Mouse (Mus musculus): Measurements from ENCODE around the gene Ppp2r1a. TPM values are rescaled to one million over a fixed set of nuclear protein-coding genes. Genes with fewer than 3 reads are reported as not detected.

Ppp2r1a gene
- polyA plus RNA-seq (2014; fragmentation: Nextera tagmentation; extraction: Ambion mirVana) = 369 and 372 TPM in 2 replicates

DNA sequence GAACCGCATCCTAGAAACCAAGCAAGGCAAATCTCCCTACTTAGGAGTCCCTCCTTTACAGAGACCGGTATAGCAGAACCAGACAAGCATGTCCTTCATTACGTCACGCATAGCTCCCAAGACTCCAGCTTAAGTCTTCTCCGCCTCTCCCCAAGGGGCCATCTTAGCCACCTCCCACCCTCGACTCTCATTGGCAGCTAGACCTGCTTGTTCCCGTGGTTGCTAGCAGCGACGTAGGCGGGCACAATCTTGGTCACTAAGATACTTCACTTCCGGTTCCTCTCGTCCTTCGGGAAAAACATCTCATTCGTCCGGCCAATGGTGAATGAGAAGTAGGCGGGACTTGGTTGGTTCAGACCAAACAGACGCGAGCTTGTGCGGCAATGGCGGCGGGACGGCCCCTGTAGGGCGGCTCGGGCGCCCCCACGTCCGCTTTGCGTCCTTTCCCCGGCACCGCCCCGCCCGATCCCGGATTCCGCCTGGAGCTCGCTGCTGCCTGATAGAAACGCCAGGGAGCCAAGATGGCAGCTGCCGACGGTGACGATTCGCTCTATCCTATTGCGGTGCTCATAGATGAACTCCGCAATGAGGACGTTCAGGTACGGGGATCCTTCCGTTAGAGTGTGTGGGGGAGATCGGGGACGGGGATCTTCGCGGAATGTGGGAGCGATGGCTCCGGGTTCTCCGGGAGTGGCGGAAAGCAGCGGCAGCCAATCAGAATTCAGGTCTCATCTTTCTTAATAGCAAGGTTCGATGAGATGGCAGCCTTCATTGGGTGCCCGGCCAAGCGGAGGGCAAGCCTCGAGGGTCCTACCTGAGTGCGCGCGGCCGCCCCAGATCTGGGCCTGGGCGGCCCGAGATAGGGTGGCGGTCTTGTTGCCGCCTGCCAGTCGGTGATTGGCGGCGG is at the start of gene Ppp2r1a:
Gene Ppp2r1a, plus strand, starts transcription at position 327 of the 907 bp plus-strand sequence.
- Histone ChIP-seq H3K36me3 (ENCODE audit: control insufficient read depth, insufficient read depth, low read length) (no peaks in the 10 kb centered on the region), H3K9me3 (ENCODE audit: control insufficient read depth, low read length) (no peaks in the 10 kb centered on the region), H3K4me2 (ENCODE audit: low read length) (peak within 1 kb of the TSS; percentile 82), H3K4me3 (ENCODE audit: control insufficient read depth in 1 of 2, insufficient read depth in 1 of 2, low read depth in 1 of 2, low read length in 2 of 2) (peak within 1 kb of the TSS; percentile 62 to 75), H3K9ac (ENCODE audit: low read length) (peak within 1 kb of the TSS; percentile 80), H3K4me1 (ENCODE audit: control insufficient read depth in 2 of 2, insufficient read depth in 2 of 2, low read length in 2 of 2) (peaks cover 0 to 37% of the 10 kb centered on the region in 2 experiments; a peak in 2 of 4 replicates), H3K27ac (replicated peaks in 1 of 2; ENCODE audit: control insufficient read depth in 1 of 2, insufficient read depth in 1 of 2, low read depth in 2 of 2, low read length in 2 of 2) (peak within 1 kb of the TSS; percentile 93 to 96), H3K27me3 (ENCODE audit: control insufficient read depth, insufficient read depth, low read length) (no peaks in the 10 kb centered on the region)
- peak; percentile 98 for ATAC-seq (ENCODE audit: insufficient number of reproducible peaks, insufficient read depth, low FRiP score, low read depth)
- WGBS = under 1% methylated on average over 69 of the region's 69 CpGs

GRCm38 (mm10) chr17:20904991-20905390 is 40.1 kb upstream of the Ppp2r1a start, which contains the start of gene Vmn1r231:
Gene Vmn1r231, minus strand, starts transcription at chr17:20905091.
- H3K4me3 ChIP-seq (ENCODE audit: control insufficient read depth in 1 of 2, insufficient read depth in 1 of 2, low read depth in 1 of 2, low read length in 2 of 2) = no peak within 1 kb of the TSS
- no peaks in the 10 kb centered on the region for H3K36me3 ChIP-seq (ENCODE audit: control insufficient read depth, insufficient read depth, low read length)
- ATAC-seq (ENCODE audit: insufficient number of reproducible peaks, insufficient read depth, low FRiP score, low read depth) = no peak
- no peaks in the 10 kb centered on the region for H3K4me1 ChIP-seq (ENCODE audit: control insufficient read depth in 2 of 2, insufficient read depth in 2 of 2, low read length in 2 of 2)
- H3K9ac ChIP-seq (ENCODE audit: low read length) = no peak within 1 kb of the TSS
- H3K4me2 ChIP-seq (ENCODE audit: low read length) = no peak within 1 kb of the TSS
- no peaks in the 10 kb centered on the region for H3K9me3 ChIP-seq (ENCODE audit: control insufficient read depth, low read length)
- 41% methylated on average over 2 of the region's 2 CpGs for WGBS
- H3K27ac ChIP-seq (replicated peaks in 1 of 2; ENCODE audit: control insufficient read depth in 1 of 2, insufficient read depth in 1 of 2, low read depth in 2 of 2, low read length in 2 of 2) = no peak within 1 kb of the TSS
- H3K27me3 ChIP-seq (ENCODE audit: control insufficient read depth, insufficient read depth, low read length) = no peaks in the 10 kb centered on the region

DNA sequence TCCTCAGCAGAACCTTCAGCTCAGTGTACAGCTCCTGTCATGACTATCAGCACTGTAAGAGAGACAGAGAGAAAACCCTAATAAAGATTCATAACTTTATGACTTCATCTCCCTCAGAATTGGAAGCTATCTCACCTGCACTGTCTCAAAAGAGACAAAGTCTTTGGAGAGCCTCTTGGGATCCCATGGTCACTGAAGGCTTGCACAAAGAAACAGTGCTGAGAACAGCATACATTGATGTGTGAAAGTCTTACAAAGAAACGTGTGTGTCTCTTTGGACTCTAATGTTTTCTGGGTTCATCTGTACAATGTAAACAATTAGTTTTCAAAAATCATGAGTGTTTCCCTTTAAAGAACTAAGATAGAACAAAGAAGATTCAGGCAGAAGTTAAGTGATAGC is 25.5 kb upstream of the Ppp2r1a start, which contains the start of gene Vmn1r232:
Gene Vmn1r232, minus strand, starts transcription at position 101 of the 400 bp plus-strand sequence.
- H3K9me3 ChIP-seq (ENCODE audit: control insufficient read depth, low read length) = no peaks in the 10 kb centered on the region
- H3K27ac ChIP-seq (replicated peaks in 1 of 2; ENCODE audit: control insufficient read depth in 1 of 2, insufficient read depth in 1 of 2, low read depth in 2 of 2, low read length in 2 of 2) = no peak within 1 kb of the TSS
- no peak within 1 kb of the TSS for H3K9ac ChIP-seq (ENCODE audit: low read length)
- no peak within 1 kb of the TSS for H3K4me2 ChIP-seq (ENCODE audit: low read length)
- H3K4me3 ChIP-seq (ENCODE audit: control insufficient read depth in 1 of 2, insufficient read depth in 1 of 2, low read depth in 1 of 2, low read length in 2 of 2) = no peak within 1 kb of the TSS
- no peaks in the 10 kb centered on the region for H3K27me3 ChIP-seq (ENCODE audit: control insufficient read depth, insufficient read depth, low read length)
- no peaks in the 10 kb centered on the region for H3K36me3 ChIP-seq (ENCODE audit: control insufficient read depth, insufficient read depth, low read length)
- ATAC-seq (ENCODE audit: insufficient number of reproducible peaks, insufficient read depth, low FRiP score, low read depth) = no peak
- WGBS = 37% methylated on average over 1 of the region's 1 CpGs
- no peaks in the 10 kb centered on the region for H3K4me1 ChIP-seq (ENCODE audit: control insufficient read depth in 2 of 2, insufficient read depth in 2 of 2, low read length in 2 of 2)

GRCm38 (mm10) chr17:20944226-20944625 is 885 bp upstream of the Ppp2r1a start:
- H3K27ac ChIP-seq (replicated peaks in 1 of 2; ENCODE audit: control insufficient read depth in 1 of 2, insufficient read depth in 1 of 2, low read depth in 2 of 2, low read length in 2 of 2) = peak overlapping the region; percentile 91 to 93
- no peak for ATAC-seq (ENCODE audit: insufficient number of reproducible peaks, insufficient read depth, low FRiP score, low read depth)
- H3K9ac ChIP-seq (ENCODE audit: low read length) = peak overlapping the region; percentile 76
- H3K4me2 ChIP-seq (ENCODE audit: low read length) = peak overlapping the region; percentile 62
- peak overlapping the region; percentile 56 to 57 for H3K4me3 ChIP-seq (ENCODE audit: control insufficient read depth in 1 of 2, insufficient read depth in 1 of 2, low read depth in 1 of 2, low read length in 2 of 2)
- H3K4me1 ChIP-seq (ENCODE audit: control insufficient read depth in 2 of 2, insufficient read depth in 2 of 2, low read length in 2 of 2) = peaks cover 0 to 27% of the 10 kb centered on the region in 2 experiments; a peak in 2 of 4 replicates
- WGBS = 44% methylated on average over 3 of the region's 3 CpGs
- no peaks in the 10 kb centered on the region for H3K36me3 ChIP-seq (ENCODE audit: control insufficient read depth, insufficient read depth, low read length)
- no peaks in the 10 kb centered on the region for H3K27me3 ChIP-seq (ENCODE audit: control insufficient read depth, insufficient read depth, low read length)
- H3K9me3 ChIP-seq (ENCODE audit: control insufficient read depth, low read length) = no peaks in the 10 kb centered on the region

DNA sequence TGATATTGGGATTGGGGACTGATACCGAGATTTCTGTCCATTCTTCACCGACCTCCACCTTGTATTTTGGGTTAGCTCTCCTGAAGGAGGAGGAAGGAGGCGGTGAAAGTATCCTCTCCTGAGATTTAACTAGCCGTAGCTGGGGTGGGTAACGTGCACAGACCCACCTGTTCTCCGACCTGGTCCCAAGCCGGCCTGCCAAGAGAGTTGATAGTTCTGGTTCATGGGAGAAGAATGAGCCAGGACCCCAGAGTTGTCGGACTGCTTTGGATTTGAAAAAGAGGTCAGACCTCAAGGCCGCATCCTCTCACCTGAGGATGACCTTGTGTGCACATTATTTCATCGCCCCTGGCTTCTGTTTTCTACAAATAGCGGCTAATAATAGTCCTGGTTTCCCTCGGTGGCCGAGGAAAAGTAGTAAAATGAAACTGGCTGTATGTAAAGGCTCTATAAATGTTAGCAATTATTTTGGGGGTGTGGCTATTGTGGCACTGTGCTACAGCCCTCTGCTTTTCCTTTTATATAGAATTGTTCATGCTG is 985 bp downstream of the Ppp2r1a start:
- H3K4me3 ChIP-seq (ENCODE audit: control insufficient read depth in 1 of 2, insufficient read depth in 1 of 2, low read depth in 1 of 2, low read length in 2 of 2) = peak overlapping the region; percentile 62 to 75
- no peaks in the 10 kb centered on the region for H3K9me3 ChIP-seq (ENCODE audit: control insufficient read depth, low read length)
- peak overlapping the region; percentile 93 to 96 for H3K27ac ChIP-seq (replicated peaks in 1 of 2; ENCODE audit: control insufficient read depth in 1 of 2, insufficient read depth in 1 of 2, low read depth in 2 of 2, low read length in 2 of 2)
- peak overlapping the region; percentile 80 for H3K9ac ChIP-seq (ENCODE audit: low read length)
- peaks cover 3% of the 10 kb centered on the region; the same call in 1 of the 2 replicates for H3K36me3 ChIP-seq (ENCODE audit: control insufficient read depth, insufficient read depth, low read length)
- peaks cover 0 to 37% of the 10 kb centered on the region in 2 experiments; a peak in 2 of 4 replicates for H3K4me1 ChIP-seq (ENCODE audit: control insufficient read depth in 2 of 2, insufficient read depth in 2 of 2, low read length in 2 of 2)
- under 1% methylated on average over 13 of the region's 13 CpGs for WGBS
- no peaks in the 10 kb centered on the region for H3K27me3 ChIP-seq (ENCODE audit: control insufficient read depth, insufficient read depth, low read length)
- H3K4me2 ChIP-seq (ENCODE audit: low read length) = peak overlapping the region; percentile 82
- no peak for ATAC-seq (ENCODE audit: insufficient number of reproducible peaks, insufficient read depth, low FRiP score, low read depth)

DNA sequence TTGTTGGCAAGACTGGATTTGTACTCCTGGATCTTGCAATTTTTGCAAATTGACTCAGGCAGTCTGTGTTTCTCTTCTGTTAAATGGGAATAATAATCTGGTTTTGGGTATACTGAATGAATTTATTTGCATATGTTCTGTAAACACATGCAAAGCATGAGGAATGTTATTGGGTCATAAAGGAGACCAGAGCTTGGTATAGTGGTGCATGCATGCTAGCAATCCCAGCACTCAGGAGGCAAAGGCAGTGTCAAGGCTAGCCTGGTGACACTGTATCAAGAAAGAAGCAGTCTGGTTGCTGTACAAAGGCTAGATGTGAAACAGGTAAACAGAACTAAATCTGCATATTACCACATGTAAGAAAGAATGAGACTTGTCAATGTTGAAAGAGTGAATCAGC is 1.5 kb downstream of the Ppp2r1a start:
- Histone ChIP-seq H3K9ac (ENCODE audit: low read length) (peak overlapping the region; percentile 80), H3K4me2 (ENCODE audit: low read length) (peak overlapping the region; percentile 82), H3K27ac (replicated peaks in 1 of 2; ENCODE audit: control insufficient read depth in 1 of 2, insufficient read depth in 1 of 2, low read depth in 2 of 2, low read length in 2 of 2) (peak overlapping the region in 1 of 2 experiments; percentile 96; a peak in 1 of 4 replicates), H3K9me3 (ENCODE audit: control insufficient read depth, low read length) (no peaks in the 10 kb centered on the region), H3K36me3 (ENCODE audit: control insufficient read depth, insufficient read depth, low read length) (peaks cover 9% of the 10 kb centered on the region), H3K4me1 (ENCODE audit: control insufficient read depth in 2 of 2, insufficient read depth in 2 of 2, low read length in 2 of 2) (peaks cover 0 to 37% of the 10 kb centered on the region in 2 experiments; a peak in 2 of 4 replicates), H3K27me3 (ENCODE audit: control insufficient read depth, insufficient read depth, low read length) (no peaks in the 10 kb centered on the region), H3K4me3 (ENCODE audit: control insufficient read depth in 1 of 2, insufficient read depth in 1 of 2, low read depth in 1 of 2, low read length in 2 of 2) (peak overlapping the region; percentile 62 to 75; a peak in 3 of 4 replicates)
- no peak for ATAC-seq (ENCODE audit: insufficient number of reproducible peaks, insufficient read depth, low FRiP score, low read depth)

DNA sequence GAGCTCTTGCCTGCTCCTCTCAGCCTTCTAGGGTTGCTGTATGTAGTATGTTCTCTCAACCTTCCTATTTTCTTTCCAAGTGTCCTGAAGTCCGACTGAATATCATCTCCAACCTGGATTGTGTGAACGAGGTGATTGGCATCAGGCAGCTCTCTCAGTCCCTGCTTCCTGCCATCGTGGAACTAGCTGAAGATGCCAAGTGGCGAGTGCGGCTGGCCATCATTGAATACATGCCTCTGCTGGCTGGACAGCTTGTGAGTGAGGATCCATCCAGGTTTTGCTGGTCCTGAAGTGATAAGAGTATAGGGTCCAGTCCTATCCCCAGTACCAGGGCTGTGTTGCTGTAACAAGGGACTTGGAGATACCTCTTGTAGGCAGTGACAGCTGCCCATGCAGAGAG is 15.3 kb downstream of the Ppp2r1a start:
- no peak for ATAC-seq (ENCODE audit: insufficient number of reproducible peaks, insufficient read depth, low FRiP score, low read depth)
- H3K4me1 ChIP-seq (ENCODE audit: control insufficient read depth in 2 of 2, insufficient read depth in 2 of 2, low read length in 2 of 2) = no peaks in the 10 kb centered on the region
- H3K36me3 ChIP-seq (ENCODE audit: control insufficient read depth, insufficient read depth, low read length) = peaks cover 100% of the 10 kb centered on the region
- H3K4me3 ChIP-seq (ENCODE audit: control insufficient read depth in 1 of 2, insufficient read depth in 1 of 2, low read depth in 1 of 2, low read length in 2 of 2) = no peak overlapping the region
- H3K27me3 ChIP-seq (ENCODE audit: control insufficient read depth, insufficient read depth, low read length) = no peaks in the 10 kb centered on the region
- no peak overlapping the region for H3K27ac ChIP-seq (replicated peaks in 1 of 2; ENCODE audit: control insufficient read depth in 1 of 2, insufficient read depth in 1 of 2, low read depth in 2 of 2, low read length in 2 of 2)
- no peaks in the 10 kb centered on the region for H3K9me3 ChIP-seq (ENCODE audit: control insufficient read depth, low read length)
- WGBS = 88% methylated on average over 5 of the region's 5 CpGs
- H3K4me2 ChIP-seq (ENCODE audit: low read length) = no peak overlapping the region
- H3K9ac ChIP-seq (ENCODE audit: low read length) = no peak overlapping the region
